13 mouse cellular contexts compared by ENCODE assay signal in genomic region chr7:24372786-24373185, GRCm38 (mm10). TPM values are rescaled to one million over a fixed set of nuclear protein-coding genes. Genes with fewer than 3 reads are reported as not detected.
DNase-seq lines count a peak whose midpoint lies in the region; ATAC-seq and TF ChIP-seq lines count a peak whose summit lies in the region.
"Had no signal": no experiment of that assay in that cellular context is flagged by ENCODE, and none has a peak within 500 bp of the region (broad histone marks: within the 10 kb centered on the region; RNA-seq: fewer than 3 reads in every experiment).

No protein-coding gene starts in this region.

- H3K27ac ChIP-seq in kidney, embryonic 16.5 days (ENCODE audit: low read length): peak overlapping the region; percentile 51; the same call in 1 of the 2 replicates
- peak overlapping the region; percentile 88 for H3K27ac ChIP-seq in bone marrow, adult 2 months (ENCODE audit: control insufficient read depth, insufficient read depth, low read depth, low read length, poor library complexity)
- peak overlapping the region; percentile 96 for H3K27ac ChIP-seq in liver, postnatal 0 days (ENCODE audit: low read depth)

- no peaks in the 10 kb centered on the region for H3K27me3 ChIP-seq in kidney, embryonic 16.5 days (ENCODE audit: insufficient read depth, low read length)
- H3K27me3 ChIP-seq in G1E (ENCODE audit: insufficient read depth, low read length): no peaks in the 10 kb centered on the region
- no peaks in the 10 kb centered on the region for H3K27me3 ChIP-seq in liver, postnatal 0 days (ENCODE audit: insufficient read depth, low read length)

- H3K9me3 ChIP-seq in kidney, embryonic 16.5 days (ENCODE audit: low read length): no peaks in the 10 kb centered on the region
- H3K9me3 ChIP-seq in G1E (replicated peaks): no peaks in the 10 kb centered on the region
- H3K9me3 ChIP-seq in liver, postnatal 0 days (ENCODE audit: low read length): no peaks in the 10 kb centered on the region
- H3K9me3 ChIP-seq: limb, embryonic 13.5 days had no signal

- no peak overlapping the region for H3K4me2 ChIP-seq in kidney, embryonic 16.5 days (replicated peaks; ENCODE audit: low read depth, low read length)
- peak overlapping the region; percentile 68 for H3K4me2 ChIP-seq in liver, postnatal 0 days (ENCODE audit: low read depth, low read length)

- no peak for TF ChIP-seq EP300 in liver, postnatal 0 days (IDR thresholded peaks at IDR 0.05; ENCODE audit: low read depth)

- TF ChIP-seq CTCF in G1E (IDR thresholded peaks at IDR 0.05; ENCODE audit: low read depth, low read length): no peak
- no peak for TF ChIP-seq CTCF in bone marrow, adult 2 months (IDR thresholded peaks at IDR 0.05; ENCODE audit: control insufficient read depth, insufficient read depth, low read length)
- no peak for TF ChIP-seq CTCF in liver, postnatal 0 days (IDR thresholded peaks at IDR 0.05; ENCODE audit: low read depth)

- WGBS in kidney, embryonic 16.5 days: 77% methylated on average over 3 of the region's 4 CpGs
- WGBS in bone marrow, adult 2 months: 9% methylated on average over 4 of the region's 4 CpGs
- WGBS in liver, postnatal 0 days (ENCODE audit: insufficient replicate concordance): 29% methylated on average over 4 of the region's 4 CpGs

- no peak overlapping the region for H3K4me3 ChIP-seq in kidney, embryonic 16.5 days (ENCODE audit: low read length)
- H3K4me3 ChIP-seq in G1E (ENCODE audit: low read depth, low read length): peak overlapping the region; percentile 81; the same call in 1 of the 2 replicates
- peak overlapping the region; percentile 73 for H3K4me3 ChIP-seq in bone marrow, adult 2 months (replicated peaks; ENCODE audit: control insufficient read depth, low read depth, low read length)
- H3K4me3 ChIP-seq in liver, postnatal 0 days (ENCODE audit: low read depth, low read length): peak overlapping the region; percentile 69
- H3K4me3 ChIP-seq: limb, embryonic 13.5 days had no signal

- H3K9ac ChIP-seq in kidney, embryonic 16.5 days (replicated peaks; ENCODE audit: low read length): no peak overlapping the region
- peak overlapping the region; percentile 71 for H3K9ac ChIP-seq in liver, postnatal 0 days (replicated peaks)
- H3K9ac ChIP-seq: limb, embryonic 13.5 days had no signal

- H3K4me1 ChIP-seq in kidney, embryonic 16.5 days (ENCODE audit: insufficient read depth, low read length): peaks cover 25% of the 10 kb centered on the region
- H3K4me1 ChIP-seq in G1E (ENCODE audit: insufficient read depth, low read depth, low read length): peaks cover 83% of the 10 kb centered on the region
- H3K4me1 ChIP-seq in bone marrow, adult 2 months (ENCODE audit: control insufficient read depth, insufficient read depth, low read length): peaks cover 17% of the 10 kb centered on the region
- H3K4me1 ChIP-seq in liver, postnatal 0 days (ENCODE audit: insufficient read depth): peaks cover 56% of the 10 kb centered on the region

- TF ChIP-seq POLR2A in bone marrow, adult 2 months (IDR thresholded peaks at IDR 0.05; ENCODE audit: borderline replicate concordance, control insufficient read depth, low read depth, low read length): no peak

- no peak for ATAC-seq in kidney, embryonic 16.5 days (ENCODE audit: low FRiP score, low TSS enrichment)
- ATAC-seq in G1E (ENCODE audit: extremely low read depth, insufficient number of reproducible peaks, low FRiP score, poor library complexity, severe bottlenecking): no peak
- ATAC-seq in liver, postnatal 0 days: no peak

- H3K36me3 ChIP-seq in kidney, embryonic 16.5 days (ENCODE audit: insufficient read depth, low read length): no peaks in the 10 kb centered on the region
- peaks cover 55% of the 10 kb centered on the region for H3K36me3 ChIP-seq in G1E (replicated peaks)
- peaks cover 12% of the 10 kb centered on the region; the same call in 1 of the 2 replicates for H3K36me3 ChIP-seq in liver, postnatal 0 days (replicated peaks; ENCODE audit: insufficient read depth, low read length)
- H3K36me3 ChIP-seq: limb, embryonic 13.5 days had no signal

- DNase-seq in kidney, postnatal 4 days: no peak
- DNase-seq in G1E (ENCODE audit: low spot score): no peak
- no peak for DNase-seq in liver, postnatal 0 days
- no peak for DNase-seq in Muller cell, postnatal 12 days (ENCODE audit: inconsistent ontology term)
- DNase-seq in urinary bladder, postnatal 14 days (ENCODE audit: low spot score): no peak
- DNase-seq: kidney, postnatal 25 days had no signal

RNA-seq across cellular contexts. Expression of gene Kcnn4, which starts 2.7 kb away (rescaled TPM):
- polyA plus RNA-seq in kidney, embryonic 16.5 days (2015; fragmentation: Nextera tagmentation; extraction: Ambion mirVana): 4.4 and 4.9 TPM in 2 replicates
- total RNA-seq in G1E (2014; fragmentation: Nextera tagmentation) (14.0 and 40.3 TPM in 2 replicates), G1E (2017) (20.4 and 22.9 TPM in 2 replicates)
- polyA plus RNA-seq in G1E (2012): 66.2 and 70.4 TPM in 2 replicates
- polyA plus RNA-seq in bone marrow, adult 2 months (2011; ENCODE audit: insufficient read depth, insufficient read length, low replicate concordance, missing spikeins): 118 and 180 TPM in 2 replicates
- polyA plus RNA-seq in liver, postnatal 0 days (2015; fragmentation: Nextera tagmentation; extraction: Ambion mirVana): 41.0 and 41.9 TPM in 2 replicates

RNA-seq across cellular contexts. Expression of gene Lypd5, which starts 23.8 kb away (rescaled TPM):
- polyA plus RNA-seq in kidney, embryonic 16.5 days (2015; fragmentation: Nextera tagmentation; extraction: Ambion mirVana): not detected in 2 replicates
- total RNA-seq in G1E (2014; fragmentation: Nextera tagmentation) (not detected in 2 replicates), G1E (2017) (not detected in 2 replicates)
- polyA plus RNA-seq in G1E (2012): not detected in 2 replicates
- not detected in 2 replicates for polyA plus RNA-seq in bone marrow, adult 2 months (2011; ENCODE audit: insufficient read depth, insufficient read length, low replicate concordance, missing spikeins)
- polyA plus RNA-seq in liver, postnatal 0 days (2015; fragmentation: Nextera tagmentation; extraction: Ambion mirVana): 0.06 TPM in 1 of 2 replicates, not detected in the other
- total RNA-seq: adrenal gland, postnatal 14 days; common myeloid progenitor, adult 5-6 weeks; heart, postnatal 4 days had no signal
- polyA plus RNA-seq: forebrain, embryonic 16.5 days; limb, embryonic 13.5 days had no signal

RNA-seq across cellular contexts. Expression of gene Smg9, which starts 26.6 kb away (rescaled TPM):
- 28.3 and 31.9 TPM in 2 replicates for polyA plus RNA-seq in kidney, embryonic 16.5 days (2015; fragmentation: Nextera tagmentation; extraction: Ambion mirVana)
- total RNA-seq in G1E (2014; fragmentation: Nextera tagmentation) (21.7 and 77.3 TPM in 2 replicates), G1E (2017) (16.1 and 19.1 TPM in 2 replicates)
- polyA plus RNA-seq in G1E (2012): 61.5 and 67.4 TPM in 2 replicates
- 32.3 and 59.7 TPM in 2 replicates for polyA plus RNA-seq in bone marrow, adult 2 months (2011; ENCODE audit: insufficient read depth, insufficient read length, low replicate concordance, missing spikeins)
- 8.2 and 8.7 TPM in 2 replicates for polyA plus RNA-seq in liver, postnatal 0 days (2015; fragmentation: Nextera tagmentation; extraction: Ambion mirVana)

RNA-seq across cellular contexts. Expression of gene Tescl, which starts 39.0 kb away (rescaled TPM):
- 0.19 and 0.42 TPM in 2 replicates for polyA plus RNA-seq in kidney, embryonic 16.5 days (2015; fragmentation: Nextera tagmentation; extraction: Ambion mirVana)
- total RNA-seq in G1E (2014; fragmentation: Nextera tagmentation) (not detected in 2 replicates), G1E (2017) (not detected in 2 replicates)
- polyA plus RNA-seq in G1E (2012): not detected in 2 replicates
- polyA plus RNA-seq in bone marrow, adult 2 months (2011; ENCODE audit: insufficient read depth, insufficient read length, low replicate concordance, missing spikeins): not detected in 2 replicates
- polyA plus RNA-seq in liver, postnatal 0 days (2015; fragmentation: Nextera tagmentation; extraction: Ambion mirVana): not detected in 2 replicates
- total RNA-seq: adrenal gland, postnatal 14 days; common myeloid progenitor, adult 5-6 weeks had no signal
- polyA plus RNA-seq: forebrain, embryonic 16.5 days; limb, embryonic 13.5 days had no signal

RNA-seq across cellular contexts. Expression of gene Zfp94, which starts 56.3 kb away (rescaled TPM):
- polyA plus RNA-seq in kidney, embryonic 16.5 days (2015; fragmentation: Nextera tagmentation; extraction: Ambion mirVana): 12.8 and 13.9 TPM in 2 replicates
- total RNA-seq in G1E (2014; fragmentation: Nextera tagmentation): 8.9 and 12.5 TPM in 2 replicates
- 5.4 and 6.0 TPM in 2 replicates for total RNA-seq in G1E (2017)
- 3.1 and 3.5 TPM in 2 replicates for polyA plus RNA-seq in G1E (2012)
- 1.9 and 5.4 TPM in 2 replicates for polyA plus RNA-seq in bone marrow, adult 2 months (2011; ENCODE audit: insufficient read depth, insufficient read length, low replicate concordance, missing spikeins)
- 1.8 and 2.2 TPM in 2 replicates for polyA plus RNA-seq in liver, postnatal 0 days (2015; fragmentation: Nextera tagmentation; extraction: Ambion mirVana)
